Mouse (Mus musculus) midbrain, embryonic 10.5 days (tissue): Measurements from ENCODE around the gene Col24a1. TPM values are rescaled to one million over a fixed set of nuclear protein-coding genes. Genes with fewer than 3 reads are reported as not detected.

Source experiments
- DNase-seq: peaks from one replicate; pipeline ENCODE4 v3.0.0-alpha.2; 2017; ENCODE audit warnings: low spot score
- H3K27ac ChIP-seq: fragments of 300-500 bp; sonication (generic); replicated peaks from 2 replicates; pipeline ENCODE4 v1.5.1; 2016; ENCODE audit warnings: mild to moderate bottlenecking
- H3K27me3 ChIP-seq: fragments of 300-500 bp; sonication (generic); 2 replicates; pipeline ENCODE4 v1.6.1; 2016; ENCODE audit warnings: low read depth, mild to moderate bottlenecking; ENCODE audit not compliant: poor library complexity, severe bottlenecking
- H3K36me3 ChIP-seq: fragments of 300-500 bp; sonication (generic); 2 replicates; pipeline ENCODE4 v1.6.1; 2016; ENCODE audit warnings: mild to moderate bottlenecking, moderate library complexity
- H3K4me1 ChIP-seq: fragments of 300-500 bp; sonication (generic); 2 replicates; pipeline ENCODE4 v1.6.1; 2016
- H3K4me3 ChIP-seq: fragments of 300-500 bp; sonication (generic); 2 replicates; pipeline ENCODE4 v1.5.1; 2016; ENCODE audit warnings: mild to moderate bottlenecking, moderate library complexity
- H3K9me3 ChIP-seq: fragments of 300-500 bp; sonication (generic); replicated peaks from 2 replicates; pipeline ENCODE4 v1.6.1; 2016; ENCODE audit warnings: mild to moderate bottlenecking
- WGBS: fragments of 180-500 bp; shearing (Covaris S2); methylation state at CpG from one replicate; pipeline ENCODE4 v1.1.7; 2016; 5-methylcytosine and 5-hydroxymethylcytosine counted together
- polyA plus RNA-seq: library from polyadenylated mRNA; unstranded; fragments of >200 nt; fragmentation: Nextera tagmentation; extraction: Ambion mirVana; gene quantifications from 2 replicates; pipeline ENCODE4 v1.2.1, GENCODE M21; 2016

Gene Col24a1
- polyA plus RNA-seq, 1 experiment from 2014 or later: 0.75 TPM

DNA sequence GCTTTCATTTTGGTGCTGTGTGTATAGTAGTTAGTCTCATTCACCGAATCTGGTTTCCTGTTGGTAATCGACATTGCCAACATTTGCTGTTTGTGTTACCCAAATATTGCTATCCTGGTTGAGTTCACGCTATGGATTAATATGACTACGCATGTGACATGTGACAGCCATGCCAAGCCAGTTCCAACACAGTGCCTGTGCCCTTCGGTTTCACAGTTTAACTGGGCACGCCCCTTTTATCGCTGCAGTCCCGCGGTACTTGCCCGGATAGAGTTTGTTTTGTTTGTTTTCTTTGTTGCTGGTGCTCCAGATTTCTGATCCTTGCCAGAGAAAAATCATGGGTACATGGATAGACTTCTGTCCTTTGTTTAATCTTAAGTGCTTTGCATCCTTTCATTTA is 263.9 kb downstream of the Col24a1 start:
- no peak for DNase-seq
- H3K36me3 ChIP-seq: no peaks in the 10 kb centered on the region
- no peak overlapping the region for H3K4me3 ChIP-seq
- no peaks in the 10 kb centered on the region for H3K27me3 ChIP-seq
- no peaks in the 10 kb centered on the region for H3K4me1 ChIP-seq
- 95% methylated on average over 10 of the region's 10 CpGs for WGBS
- H3K9me3 ChIP-seq: no peaks in the 10 kb centered on the region
- H3K27ac ChIP-seq: no peak overlapping the region

DNA sequence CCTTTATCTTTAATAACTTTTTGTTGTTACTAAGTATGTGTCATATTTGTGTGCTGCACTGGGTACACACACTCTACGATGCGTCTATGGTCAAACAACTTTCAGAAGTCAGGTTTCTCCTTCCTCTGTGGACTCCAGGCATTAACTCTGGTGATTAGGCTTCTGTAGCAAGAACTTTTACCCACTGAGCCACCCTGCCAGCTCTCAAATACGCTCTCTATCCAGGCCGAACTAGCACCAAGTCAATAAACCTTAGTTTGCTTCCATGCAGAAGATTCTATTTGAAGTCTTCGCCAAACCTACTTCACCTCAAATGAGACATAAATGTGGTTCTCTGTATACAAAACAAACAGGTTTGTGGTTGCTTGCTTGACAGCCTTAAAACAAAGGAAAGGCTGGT is 267.4 kb downstream of the Col24a1 start:
- H3K4me1 ChIP-seq: no peaks in the 10 kb centered on the region
- no peaks in the 10 kb centered on the region; the same call in 1 of the 2 replicates for H3K9me3 ChIP-seq
- no peak overlapping the region for H3K27ac ChIP-seq
- DNase-seq: no peak
- no peaks in the 10 kb centered on the region for H3K27me3 ChIP-seq
- WGBS: 91% methylated on average over 5 of the region's 5 CpGs
- H3K36me3 ChIP-seq: no peaks in the 10 kb centered on the region
- no peak overlapping the region for H3K4me3 ChIP-seq

DNA sequence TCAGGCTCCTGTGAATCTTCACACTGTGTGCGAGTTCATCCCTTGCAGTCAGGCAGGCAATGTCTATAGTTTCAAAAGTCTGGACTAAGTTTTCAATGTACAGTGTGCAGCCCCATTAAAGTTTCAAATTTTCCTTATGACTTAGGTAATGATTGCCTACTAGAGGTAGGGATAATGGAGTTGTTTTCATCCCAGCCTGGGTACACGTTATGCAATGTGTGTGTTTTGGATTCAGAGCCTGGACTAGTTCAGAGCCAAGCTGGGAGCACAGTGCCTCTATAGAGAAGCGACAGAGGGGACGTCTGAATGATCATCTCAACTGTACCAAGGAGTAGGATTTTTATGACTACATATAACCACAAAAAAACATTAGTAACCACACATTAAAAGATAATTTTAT is 267.8 kb downstream of the Col24a1 start:
- 90% methylated on average over 4 of the region's 4 CpGs for WGBS

DNA sequence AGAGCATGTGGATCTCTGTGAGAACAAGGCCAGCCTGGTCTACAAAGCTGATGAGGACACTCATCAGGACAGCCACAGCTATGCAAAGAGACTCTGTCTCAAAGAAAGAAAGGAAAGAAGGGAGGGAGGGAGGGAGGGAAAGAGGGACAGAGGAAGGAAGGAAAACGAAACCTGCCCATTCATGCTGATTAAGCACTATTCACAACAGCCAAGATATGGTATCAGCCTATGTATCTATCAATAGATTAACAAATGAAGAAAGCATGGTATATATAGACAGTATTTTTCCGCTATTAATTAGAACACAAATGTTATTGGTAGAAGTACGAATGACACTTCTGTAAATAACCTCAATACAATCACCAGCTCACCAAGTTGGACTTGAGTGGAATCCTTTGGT is 282.2 kb downstream of the Col24a1 start:
- Histone ChIP-seq H3K27ac (no peak overlapping the region), H3K27me3 (no peaks in the 10 kb centered on the region), H3K4me1 (peaks cover 18% of the 10 kb centered on the region), H3K4me3 (no peak overlapping the region), H3K36me3 (peaks cover 21% of the 10 kb centered on the region), H3K9me3 (no peaks in the 10 kb centered on the region)
- DNase-seq: no peak
- WGBS: 88% methylated on average over 3 of the region's 3 CpGs

More for the DNA sequence above, 267.8 kb downstream of the Col24a1 start:
- Histone ChIP-seq H3K27me3 (no peaks in the 10 kb centered on the region), H3K4me3 (no peak overlapping the region), H3K9me3 (no peaks in the 10 kb centered on the region; the same call in 1 of the 2 replicates), H3K27ac (no peak overlapping the region), H3K36me3 (no peaks in the 10 kb centered on the region), H3K4me1 (no peaks in the 10 kb centered on the region)
- no peak for DNase-seq

DNA sequence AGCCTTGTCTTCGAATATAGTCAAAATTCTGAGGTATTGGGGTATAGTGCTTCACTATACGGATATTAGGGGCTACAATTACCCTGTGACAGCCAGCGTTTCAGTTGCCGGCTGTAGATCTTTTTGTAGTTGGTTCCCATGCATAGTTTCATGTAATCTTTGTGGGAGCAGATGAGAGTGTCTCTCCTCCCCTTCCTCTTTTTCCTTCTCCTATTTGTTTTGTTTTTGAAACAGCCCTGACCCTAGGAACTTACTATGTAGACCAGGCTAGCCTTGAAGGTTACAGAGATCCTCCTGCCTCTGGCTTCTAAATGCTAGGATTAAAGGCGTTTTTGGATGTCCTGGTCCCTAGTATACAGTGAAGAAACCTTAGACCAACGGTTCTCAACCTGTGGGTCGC is 283.1 kb downstream of the Col24a1 start:
- H3K4me1 ChIP-seq: peaks cover 18% of the 10 kb centered on the region
- 0 out of 2 replicates have a peak overlapping the region, but pooled peaks have one; percentile 90 for H3K4me3 ChIP-seq
- peaks cover 29% of the 10 kb centered on the region for H3K36me3 ChIP-seq
- DNase-seq: no peak
- no peaks in the 10 kb centered on the region for H3K27me3 ChIP-seq
- 82% methylated on average over 7 of the region's 7 CpGs for WGBS
- H3K9me3 ChIP-seq: no peaks in the 10 kb centered on the region
- no peak overlapping the region for H3K27ac ChIP-seq

DNA sequence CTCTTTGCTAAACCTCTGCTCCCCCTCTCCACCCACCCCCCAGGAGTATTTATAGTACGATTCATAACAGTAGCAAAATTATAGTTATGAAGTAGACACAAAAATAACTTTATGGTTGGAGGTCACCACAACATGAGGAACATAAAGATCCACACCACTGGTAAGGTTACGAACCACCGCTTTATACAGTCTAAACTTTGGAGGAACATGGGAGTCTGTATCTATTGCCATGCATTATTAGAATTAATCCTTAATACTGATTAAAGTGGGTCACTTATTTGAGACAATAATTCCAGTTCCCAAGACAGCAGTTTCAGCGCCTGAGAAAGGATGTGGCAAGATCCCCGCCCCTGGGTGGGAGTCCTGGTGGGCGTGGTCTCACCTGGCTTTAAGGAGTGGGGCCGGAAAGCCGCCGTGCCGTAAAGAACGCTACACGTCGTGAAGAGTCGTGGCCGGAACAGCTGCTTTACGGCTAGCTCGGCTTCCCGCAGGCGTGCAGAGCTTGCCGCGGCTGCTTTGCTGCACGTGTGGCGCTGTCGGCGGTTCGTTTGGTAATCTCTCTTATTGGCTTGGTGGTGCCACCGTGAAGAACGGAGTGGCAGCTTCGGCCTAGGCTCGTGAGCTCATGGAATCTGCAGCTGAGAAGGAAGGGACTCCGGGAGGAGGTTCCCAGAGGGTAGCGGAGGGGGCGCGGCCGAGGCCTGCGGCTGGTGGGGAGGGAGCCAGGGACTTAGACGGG is 283.6 kb downstream of the Col24a1 start, which contains the start of gene Znhit6:
Gene Znhit6 (plus strand): TSS at position 463 of the 739 bp plus-strand sequence.
- Histone ChIP-seq H3K27ac (peak within 1 kb of the TSS; percentile 84), H3K4me1 (peaks cover 18% of the 10 kb centered on the region), H3K36me3 (peaks cover 34% of the 10 kb centered on the region), H3K27me3 (no peaks in the 10 kb centered on the region), H3K4me3 (peak within 1 kb of the TSS; percentile 90), H3K9me3 (no peaks in the 10 kb centered on the region)
- WGBS: 6% methylated on average over 37 of the region's 37 CpGs
- peak; percentile 95 for DNase-seq

DNA sequence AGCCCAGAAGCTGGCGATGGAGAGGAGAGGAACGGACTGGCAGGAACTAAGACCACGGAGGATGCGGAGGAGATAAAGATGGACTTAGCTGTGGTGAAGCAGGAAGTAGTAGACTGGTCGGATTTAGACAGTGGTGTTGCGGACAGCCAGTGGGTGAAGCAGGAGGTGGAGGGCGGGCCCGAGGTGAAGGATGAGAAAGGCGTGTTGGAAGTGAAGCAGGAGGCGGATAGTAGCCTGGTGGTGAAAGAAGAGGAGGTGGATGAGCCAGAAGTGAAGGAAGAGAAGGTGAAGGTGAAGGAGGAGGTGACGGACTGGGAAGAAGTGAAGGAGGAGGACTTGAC is 284.2 kb downstream of the Col24a1 start:
- under 1% methylated on average over 11 of the region's 11 CpGs for WGBS
- H3K4me1 ChIP-seq: peaks cover 18% of the 10 kb centered on the region
- H3K27me3 ChIP-seq: no peaks in the 10 kb centered on the region
- H3K36me3 ChIP-seq: peaks cover 40% of the 10 kb centered on the region
- peak overlapping the region; percentile 90 for H3K4me3 ChIP-seq
- DNase-seq: no peak
- H3K27ac ChIP-seq: peak overlapping the region; percentile 84
- no peaks in the 10 kb centered on the region for H3K9me3 ChIP-seq

DNA sequence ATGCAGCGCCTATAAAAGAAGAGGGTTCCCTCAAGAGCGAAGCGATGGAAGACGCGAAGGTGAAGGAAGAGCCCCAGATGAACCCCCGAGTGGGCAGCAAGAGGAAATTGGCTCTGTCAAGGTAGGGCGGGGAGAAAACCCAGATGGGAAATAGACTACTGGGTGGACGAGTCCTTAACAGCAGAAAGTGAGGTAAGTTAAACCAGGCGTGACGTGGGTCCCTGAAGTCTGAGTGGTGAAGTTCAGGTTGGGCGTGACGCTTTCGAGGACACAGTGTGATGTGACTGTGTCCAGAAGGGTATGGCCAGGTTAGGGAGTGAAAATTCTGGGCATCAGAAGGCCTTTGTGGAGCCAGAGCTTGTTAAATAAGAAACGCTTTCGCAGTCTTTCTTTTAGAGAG is 284.6 kb downstream of the Col24a1 start:
- DNase-seq: no peak
- Histone ChIP-seq H3K27me3 (no peaks in the 10 kb centered on the region), H3K4me1 (peaks cover 18% of the 10 kb centered on the region), H3K9me3 (no peaks in the 10 kb centered on the region), H3K36me3 (peaks cover 41% of the 10 kb centered on the region), H3K4me3 (peak overlapping the region; percentile 90), H3K27ac (peak overlapping the region; percentile 84)
- WGBS: 33% methylated on average over 15 of the region's 15 CpGs

DNA sequence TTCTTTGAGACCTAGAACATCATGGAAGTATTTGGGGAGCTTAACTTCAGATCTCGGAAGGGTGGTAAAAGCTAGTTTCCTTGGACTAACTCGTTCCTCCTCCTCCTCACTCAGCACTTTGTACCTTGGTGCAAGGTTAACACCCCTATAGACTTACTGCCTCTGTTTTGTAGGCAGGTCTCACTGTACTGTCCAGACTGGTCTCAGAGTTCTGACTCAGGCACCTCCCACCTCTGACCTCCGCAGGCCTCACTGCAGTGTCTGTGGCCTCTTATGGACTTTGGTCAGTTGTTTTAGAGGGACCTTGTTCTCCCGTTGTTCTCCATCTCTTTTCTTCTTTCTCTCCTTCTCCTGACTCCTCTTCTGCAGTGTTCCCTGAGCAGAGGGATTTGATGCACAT is 290.8 kb downstream of the Col24a1 start:
- Histone ChIP-seq H3K27ac (no peak overlapping the region), H3K9me3 (no peaks in the 10 kb centered on the region), H3K27me3 (no peaks in the 10 kb centered on the region), H3K4me3 (no peak overlapping the region), H3K4me1 (0 out of 2 replicates have a peak, but pooled peaks cover 1% of the 10 kb centered on the region), H3K36me3 (peaks cover 85% of the 10 kb centered on the region)
- WGBS: 81% methylated on average over 4 of the region's 4 CpGs
- no peak for DNase-seq

DNA sequence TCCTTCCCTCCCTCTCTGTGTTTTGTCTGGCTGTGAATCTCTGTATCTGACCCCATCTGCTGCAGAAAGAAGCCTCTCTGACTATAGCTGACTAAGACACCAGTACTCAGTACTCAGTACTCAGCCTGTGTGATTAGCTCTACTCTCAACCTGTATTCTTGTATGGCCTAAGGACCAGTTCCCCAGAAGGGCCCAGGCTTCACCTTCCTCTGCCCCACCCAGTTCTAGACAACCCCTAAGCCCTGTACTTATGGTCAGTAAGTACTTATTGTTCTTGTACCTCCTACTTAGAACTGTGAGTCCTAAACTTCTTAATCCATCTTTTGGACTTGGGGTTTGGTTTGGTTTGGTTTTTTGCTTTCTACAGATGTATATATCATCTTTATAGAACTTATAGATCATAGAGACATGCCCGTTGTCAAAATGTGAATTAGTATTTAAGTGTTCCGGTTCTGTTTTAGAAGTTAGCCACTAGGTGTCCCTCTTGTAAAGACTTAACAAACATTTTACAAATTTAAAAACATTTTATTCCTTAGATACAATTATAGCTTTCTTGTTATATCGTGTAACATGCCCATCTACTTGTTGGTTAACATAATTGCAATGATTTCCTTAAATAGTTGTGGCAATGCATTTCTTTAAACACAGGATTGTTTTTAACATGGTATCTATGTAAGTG is 291.4 kb downstream of the Col24a1 start:
- no peak overlapping the region for H3K27ac ChIP-seq
- H3K4me1 ChIP-seq: no peaks in the 10 kb centered on the region
- no peaks in the 10 kb centered on the region for H3K27me3 ChIP-seq
- no peaks in the 10 kb centered on the region for H3K9me3 ChIP-seq
- DNase-seq: no peak
- H3K36me3 ChIP-seq: peaks cover 79% of the 10 kb centered on the region
- H3K4me3 ChIP-seq: no peak overlapping the region
- WGBS: 80% methylated on average over 3 of the region's 3 CpGs

DNA sequence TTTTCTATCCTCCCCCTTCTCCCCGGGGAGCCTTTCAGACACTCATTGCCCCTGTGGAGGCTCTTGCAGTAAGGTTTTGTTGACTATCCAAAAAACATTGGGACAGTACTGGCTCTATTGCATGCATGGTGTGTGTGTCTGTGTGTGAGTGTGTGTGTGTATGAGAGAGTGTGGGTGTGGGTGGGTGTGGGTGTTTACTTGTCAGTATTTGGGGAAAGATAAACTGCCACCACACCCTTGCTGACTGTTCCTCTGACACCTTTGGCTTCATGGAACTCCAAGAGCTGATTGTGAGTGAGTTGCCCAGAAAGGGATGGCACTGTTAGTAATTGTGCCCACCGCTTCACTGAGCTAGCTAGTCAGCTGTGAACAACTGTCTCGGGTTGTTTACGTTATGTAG is 298.3 kb downstream of the Col24a1 start:
- no peak overlapping the region for H3K4me3 ChIP-seq
- peaks cover 77% of the 10 kb centered on the region for H3K36me3 ChIP-seq
- H3K27ac ChIP-seq: no peak overlapping the region
- no peak for DNase-seq
- H3K9me3 ChIP-seq: no peaks in the 10 kb centered on the region
- no peaks in the 10 kb centered on the region for H3K4me1 ChIP-seq
- H3K27me3 ChIP-seq: no peaks in the 10 kb centered on the region
- 93% methylated on average over 4 of the region's 4 CpGs for WGBS

DNA sequence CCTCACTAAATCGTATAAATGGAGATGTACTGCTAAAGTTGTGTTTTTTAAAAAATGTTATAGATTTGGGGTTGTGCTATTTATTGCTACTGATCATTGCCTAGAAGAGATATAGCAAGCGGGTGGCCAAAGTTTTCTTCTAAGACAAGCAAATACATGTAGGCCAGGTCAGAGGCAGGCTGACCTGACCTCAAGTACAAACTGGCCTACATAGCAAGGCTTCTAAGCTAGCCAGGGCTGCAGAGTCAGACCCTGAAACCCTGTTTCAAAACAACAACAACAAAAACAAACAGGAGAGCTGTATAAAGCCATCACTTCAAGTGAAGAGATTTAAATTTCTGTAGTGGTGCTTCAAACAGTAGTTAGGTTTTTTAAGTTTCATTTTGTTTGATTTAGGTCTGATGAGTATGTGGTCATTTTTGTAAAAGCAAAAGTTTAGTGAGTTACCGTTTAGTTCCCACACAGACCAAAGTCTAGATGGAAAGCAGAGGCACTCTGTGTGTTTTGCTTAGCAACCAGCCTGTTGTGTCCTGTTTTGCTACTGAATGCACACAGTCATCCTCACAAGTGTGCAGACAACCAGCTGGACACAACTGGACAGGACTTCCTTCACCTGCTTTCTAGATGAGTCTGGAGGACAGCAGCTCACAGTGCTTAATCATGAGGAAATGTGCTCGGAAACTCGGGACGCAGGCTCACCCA is 299.7 kb downstream of the Col24a1 start:
- Histone ChIP-seq H3K36me3 (peaks cover 72% of the 10 kb centered on the region), H3K4me1 (no peaks in the 10 kb centered on the region), H3K9me3 (no peaks in the 10 kb centered on the region), H3K27me3 (no peaks in the 10 kb centered on the region), H3K4me3 (no peak overlapping the region), H3K27ac (no peak overlapping the region)
- DNase-seq: no peak
- WGBS: 95% methylated on average over 6 of the region's 6 CpGs

DNA sequence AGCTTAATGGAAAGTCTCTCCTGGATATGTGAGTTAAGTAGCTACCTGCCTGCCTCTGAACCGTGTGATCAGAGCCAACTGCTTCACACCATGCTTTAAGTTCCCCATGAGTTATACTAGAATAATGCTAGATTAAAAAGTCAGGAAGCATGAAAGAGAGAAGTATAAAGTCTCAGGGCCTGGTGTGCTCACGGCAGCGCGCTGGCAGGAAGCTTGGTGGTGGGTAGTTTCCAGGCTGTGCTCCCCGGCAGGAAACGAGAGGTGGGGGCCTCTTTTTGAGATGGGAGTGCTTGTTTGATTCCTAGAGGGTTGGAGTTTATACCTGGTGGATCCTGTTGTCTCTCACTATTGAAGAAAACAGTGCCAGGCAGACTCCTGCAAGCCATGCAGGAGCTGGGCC is 303.1 kb downstream of the Col24a1 start:
- Histone ChIP-seq H3K4me1 (no peaks in the 10 kb centered on the region), H3K9me3 (no peaks in the 10 kb centered on the region), H3K27ac (no peak overlapping the region), H3K27me3 (no peaks in the 10 kb centered on the region), H3K36me3 (peaks cover 85% of the 10 kb centered on the region), H3K4me3 (no peak overlapping the region)
- DNase-seq: no peak
- 94% methylated on average over 6 of the region's 6 CpGs for WGBS
